Mouse (Mus musculus): Measurements from ENCODE around the gene Ccnt1.
A peak's percentile ranks its signal among the peaks of the same experiment; 100 is the strongest.
"Not testable (repeated sequence)": the region's sequence is repeated elsewhere in the genome, so short reads cannot be mapped to it uniquely, and the experiment has no call there.

Ccnt1 gene

GRCm38 (mm10) chr15:98596609-98597008 lies 25.9 kb upstream of the Ccnt1 start:
- no peak for DNase-seq (ENCODE audit: low read depth, low spot score)

GRCm38 (mm10) chr15:98595049-98595448 lies 24.3 kb upstream of the Ccnt1 start:
- no peak for DNase-seq (ENCODE audit: low read depth, low spot score)

GRCm38 (mm10) chr15:98594193-98594592 lies 23.5 kb upstream of the Ccnt1 start:
- no peak for DNase-seq (ENCODE audit: low read depth, low spot score)

- no peak for DNase-seq (ENCODE audit: low read depth, low spot score)
These were observed 20.7 kb upstream of the Ccnt1 start for GRCm38 (mm10) chr15:98591396-98591795.

GRCm38 (mm10) chr15:98589640-98590336 lies 19.1 kb upstream of the Ccnt1 start:
- DNase-seq (ENCODE audit: low read depth, low spot score), result no peak

GRCm38 (mm10) chr15:98587751-98588150 lies 17.0 kb upstream of the Ccnt1 start:
- DNase-seq (ENCODE audit: low read depth, low spot score), result no peak

GRCm38 (mm10) chr15:98586141-98586540 lies 15.4 kb upstream of the Ccnt1 start:
- DNase-seq (ENCODE audit: low read depth, low spot score), result not testable (repeated sequence)

- DNase-seq (ENCODE audit: low read depth, low spot score), result no peak
These were observed 14.7 kb upstream of the Ccnt1 start for GRCm38 (mm10) chr15:98585421-98585820.

- no peak for DNase-seq (ENCODE audit: low read depth, low spot score)
These were observed 12.3 kb upstream of the Ccnt1 start for GRCm38 (mm10) chr15:98582996-98583395.

- DNase-seq (ENCODE audit: low read depth, low spot score), result no peak
These were observed 11.7 kb upstream of the Ccnt1 start for GRCm38 (mm10) chr15:98582410-98582809.

- peak; percentile 56 for DNase-seq (ENCODE audit: low read depth, low spot score)
These were observed 9.2 kb upstream of the Ccnt1 start for GRCm38 (mm10) chr15:98579795-98580464.

- no peak for DNase-seq (ENCODE audit: low read depth, low spot score)
These were observed 8.6 kb upstream of the Ccnt1 start for GRCm38 (mm10) chr15:98579310-98579709.

- DNase-seq (ENCODE audit: low read depth, low spot score), result no peak
These were observed 2.6 kb upstream of the Ccnt1 start for GRCm38 (mm10) chr15:98573293-98573692.

GRCm38 (mm10) chr15:98569795-98570365 lies 843 bp downstream of the Ccnt1 start:
- no peak for DNase-seq (ENCODE audit: low read depth, low spot score)

GRCm38 (mm10) chr15:98569216-98569615 lies 1.5 kb downstream of the Ccnt1 start:
- no peak for DNase-seq (ENCODE audit: low read depth, low spot score)

- no peak for DNase-seq (ENCODE audit: low read depth, low spot score)
These were observed 2.3 kb downstream of the Ccnt1 start for GRCm38 (mm10) chr15:98568256-98569033.

- DNase-seq (ENCODE audit: low read depth, low spot score), result peak; percentile 98
These were observed 3.2 kb downstream of the Ccnt1 start for GRCm38 (mm10) chr15:98567278-98568134.

- no peak for DNase-seq (ENCODE audit: low read depth, low spot score)
These were observed 3.8 kb downstream of the Ccnt1 start for GRCm38 (mm10) chr15:98566973-98567277.

- no peak for DNase-seq (ENCODE audit: low read depth, low spot score)
These were observed 13.5 kb downstream of the Ccnt1 start for GRCm38 (mm10) chr15:98557186-98557585.

GRCm38 (mm10) chr15:98555881-98556280 lies 14.8 kb downstream of the Ccnt1 start:
- DNase-seq (ENCODE audit: low read depth, low spot score), result no peak

- DNase-seq (ENCODE audit: low read depth, low spot score), result no peak
These were observed 18.0 kb downstream of the Ccnt1 start for GRCm38 (mm10) chr15:98552758-98553157.

All from brain, embryonic 18.5 days (tissue).